Mouse (Mus musculus): Measurements from ENCODE around the gene Dap. TPM values are rescaled to one million over a fixed set of nuclear protein-coding genes. Genes with fewer than 3 reads are reported as not detected.

Dap gene
- polyA plus RNA-seq, 1 experiment from 2014 or later, result 45.0 TPM

DNA sequence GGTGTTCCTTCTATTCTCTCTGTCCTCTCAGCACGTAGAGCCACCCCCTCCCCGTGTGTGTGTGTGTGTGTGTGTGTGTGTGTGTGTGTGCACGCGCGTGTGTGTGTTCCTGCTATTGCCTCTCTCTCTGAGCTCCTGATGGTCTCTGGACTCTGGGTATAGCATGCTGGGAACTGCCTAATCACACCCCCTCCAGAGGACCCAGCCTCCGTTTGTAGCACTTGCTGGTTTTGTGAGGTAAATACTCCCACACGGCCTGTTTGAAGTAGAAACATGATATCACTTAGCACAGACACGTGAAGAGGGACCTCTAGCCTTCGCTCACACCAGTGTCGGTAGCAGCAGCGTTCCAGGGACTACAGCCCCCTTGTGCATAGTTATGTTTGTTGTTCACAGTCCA lies 14.5 kb downstream of the Dap start:
- H3K4me2 ChIP-seq, result no peak overlapping the region
- H3K9ac ChIP-seq, result no peak overlapping the region
- peaks cover 22% of the 10 kb centered on the region for H3K4me1 ChIP-seq (replicated peaks)
- H3K27me3 ChIP-seq, result no peaks in the 10 kb centered on the region
- H3K4me3 ChIP-seq (replicated peaks), result no peak overlapping the region
- H3K36me3 ChIP-seq (replicated peaks), result peaks cover 21% of the 10 kb centered on the region
- H3K9me3 ChIP-seq (replicated peaks), result no peaks in the 10 kb centered on the region
- ATAC-seq (ENCODE audit: insufficient read depth), result peak; percentile 55
- H3K27ac ChIP-seq (replicated peaks), result no peak overlapping the region
- whole genome bisulfite sequencing (ENCODE audit: insufficient replicate concordance), result 55% methylated on average over 11 of the region's 11 CpGs

DNA sequence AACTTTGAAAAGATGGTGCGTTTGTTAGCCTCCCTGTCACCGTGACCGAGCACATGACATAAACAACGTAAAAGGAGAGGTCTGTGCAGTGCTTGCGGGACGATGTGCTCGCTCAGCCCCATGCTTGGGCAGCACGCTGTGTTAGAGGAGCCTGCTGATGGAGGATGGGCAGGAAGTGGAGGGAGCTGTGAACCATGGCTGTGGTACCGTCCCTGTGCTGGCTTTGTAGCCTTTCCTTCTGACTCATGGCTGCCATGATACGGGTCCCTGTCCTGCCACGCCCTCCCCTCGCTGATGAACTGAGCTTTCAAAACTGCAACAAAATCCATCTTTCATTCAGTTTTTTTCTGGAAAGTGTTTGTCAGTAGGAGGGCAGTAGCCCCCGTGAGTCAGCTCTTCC lies 15.6 kb downstream of the Dap start:
- Histone ChIP-seq H3K27ac (replicated peaks) (no peak overlapping the region), H3K36me3 (replicated peaks) (peaks cover 20% of the 10 kb centered on the region), H3K9me3 (replicated peaks) (no peaks in the 10 kb centered on the region), H3K9ac (no peak overlapping the region), H3K4me3 (replicated peaks) (no peak overlapping the region), H3K4me1 (replicated peaks) (peaks cover 22% of the 10 kb centered on the region), H3K27me3 (no peaks in the 10 kb centered on the region), H3K4me2 (no peak overlapping the region)
- WGBS (ENCODE audit: insufficient replicate concordance), result 80% methylated on average over 13 of the region's 13 CpGs
- no peak for ATAC-seq (ENCODE audit: insufficient read depth)

DNA sequence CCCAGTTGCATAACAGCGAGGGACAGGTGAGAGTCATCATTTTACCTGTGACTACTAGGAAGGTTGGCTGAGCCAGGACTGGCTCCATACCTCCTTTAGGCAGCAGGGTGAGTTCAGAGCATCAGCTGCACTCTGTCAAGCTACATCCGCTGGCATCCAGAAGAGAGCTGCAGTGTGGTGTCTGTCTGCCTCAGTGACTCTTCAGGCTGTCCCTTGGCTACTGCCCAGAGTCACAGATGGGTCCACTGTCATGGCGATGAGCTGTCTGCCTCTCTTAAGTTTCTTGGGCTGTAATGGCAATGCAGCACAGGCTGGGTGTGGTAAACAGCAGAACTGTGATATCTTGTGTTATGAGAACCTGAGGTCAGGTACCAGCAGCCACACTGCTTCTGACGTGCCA lies 16.1 kb downstream of the Dap start:
- no peak for ATAC-seq (ENCODE audit: insufficient read depth)
- Histone ChIP-seq H3K4me3 (replicated peaks) (no peak overlapping the region), H3K4me1 (replicated peaks) (peaks cover 22% of the 10 kb centered on the region), H3K9ac (no peak overlapping the region), H3K4me2 (no peak overlapping the region), H3K27me3 (no peaks in the 10 kb centered on the region), H3K27ac (replicated peaks) (no peak overlapping the region), H3K9me3 (replicated peaks) (no peaks in the 10 kb centered on the region), H3K36me3 (replicated peaks) (peaks cover 20% of the 10 kb centered on the region)
- 68% methylated on average over 4 of the region's 4 CpGs for WGBS (ENCODE audit: insufficient replicate concordance)

DNA sequence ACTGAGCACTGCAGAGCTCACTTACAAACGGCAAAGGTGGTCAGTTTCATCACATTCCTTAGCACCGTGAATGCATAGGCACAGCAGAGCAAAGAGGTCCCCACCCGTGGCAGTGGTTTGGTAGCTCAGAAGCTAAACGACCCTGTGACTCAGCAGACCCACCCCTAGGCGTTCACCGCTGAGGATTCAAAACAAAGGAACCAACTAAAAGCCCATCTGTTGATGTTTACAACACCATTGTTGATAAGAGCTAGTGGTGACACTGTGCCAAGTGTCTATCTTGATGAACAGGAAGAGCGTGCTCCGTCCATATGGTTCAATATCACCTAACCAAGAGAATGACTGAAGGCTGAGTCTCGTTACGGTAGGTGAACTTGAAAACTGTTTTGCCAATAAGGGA lies 19.1 kb downstream of the Dap start:
- no peaks in the 10 kb centered on the region for H3K9me3 ChIP-seq (replicated peaks)
- no peak overlapping the region for H3K27ac ChIP-seq (replicated peaks)
- H3K4me3 ChIP-seq (replicated peaks), result no peak overlapping the region
- H3K4me1 ChIP-seq (replicated peaks), result peaks cover 5% of the 10 kb centered on the region; the same call in 1 of the 2 replicates
- no peaks in the 10 kb centered on the region for H3K27me3 ChIP-seq
- H3K4me2 ChIP-seq, result no peak overlapping the region
- no peak for ATAC-seq (ENCODE audit: insufficient read depth)
- WGBS (ENCODE audit: insufficient replicate concordance), result 33% methylated on average over 10 of the region's 10 CpGs
- H3K9ac ChIP-seq, result no peak overlapping the region
- peaks cover 20% of the 10 kb centered on the region for H3K36me3 ChIP-seq (replicated peaks)

GRCm38 (mm10) chr15:31244696-31245445 lies 20.8 kb downstream of the Dap start:
- WGBS (ENCODE audit: insufficient replicate concordance), result 79% methylated on average over 17 of the region's 17 CpGs
- Histone ChIP-seq H3K27me3 (no peaks in the 10 kb centered on the region), H3K27ac (replicated peaks) (no peak overlapping the region), H3K4me1 (replicated peaks) (peaks cover 5% of the 10 kb centered on the region; the same call in 1 of the 2 replicates), H3K4me2 (no peak overlapping the region), H3K36me3 (replicated peaks) (peaks cover 19% of the 10 kb centered on the region), H3K9ac (no peak overlapping the region), H3K4me3 (replicated peaks) (no peak overlapping the region), H3K9me3 (replicated peaks) (no peaks in the 10 kb centered on the region)
- no peak for ATAC-seq (ENCODE audit: insufficient read depth)

DNA sequence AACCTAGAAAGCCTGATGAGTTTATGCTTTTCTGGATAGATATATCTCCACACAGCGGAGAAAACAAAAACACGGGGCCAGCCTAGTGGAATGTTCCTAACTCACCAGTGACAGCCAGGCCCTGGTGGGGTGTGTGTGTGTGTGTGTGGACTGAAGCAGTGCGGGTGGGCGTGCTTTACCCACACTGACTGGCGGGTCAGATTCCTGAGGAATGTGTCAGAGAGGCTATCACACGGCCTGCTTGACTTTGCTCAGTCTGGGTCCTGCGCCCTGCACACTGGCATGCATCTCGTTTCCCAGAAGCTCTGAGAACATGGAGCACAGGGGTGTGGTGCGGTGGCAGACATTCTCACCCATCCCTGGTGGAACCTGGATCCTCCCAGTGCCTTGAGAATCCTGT lies 21.8 kb downstream of the Dap start:
- no peaks in the 10 kb centered on the region for H3K27me3 ChIP-seq
- ATAC-seq (ENCODE audit: insufficient read depth), result no peak
- no peak overlapping the region for H3K4me3 ChIP-seq (replicated peaks)
- no peak overlapping the region for H3K4me2 ChIP-seq
- no peaks in the 10 kb centered on the region for H3K9me3 ChIP-seq (replicated peaks)
- peaks cover 9% of the 10 kb centered on the region for H3K4me1 ChIP-seq (replicated peaks)
- no peak overlapping the region for H3K9ac ChIP-seq
- no peak overlapping the region for H3K27ac ChIP-seq (replicated peaks)
- 79% methylated on average over 9 of the region's 9 CpGs for WGBS (ENCODE audit: insufficient replicate concordance)
- H3K36me3 ChIP-seq (replicated peaks), result peaks cover 10% of the 10 kb centered on the region

GRCm38 (mm10) chr15:31247035-31247434 lies 22.9 kb downstream of the Dap start:
- Histone ChIP-seq H3K4me1 (replicated peaks) (peaks cover 19% of the 10 kb centered on the region), H3K27me3 (no peaks in the 10 kb centered on the region), H3K9ac (no peak overlapping the region), H3K9me3 (replicated peaks) (no peaks in the 10 kb centered on the region), H3K27ac (replicated peaks) (no peak overlapping the region), H3K36me3 (replicated peaks) (0 out of 2 replicates have a peak, but pooled peaks cover 2% of the 10 kb centered on the region), H3K4me2 (no peak overlapping the region), H3K4me3 (replicated peaks) (no peak overlapping the region)
- 71% methylated on average over 9 of the region's 9 CpGs for WGBS (ENCODE audit: insufficient replicate concordance)
- no peak for ATAC-seq (ENCODE audit: insufficient read depth)

GRCm38 (mm10) chr15:31248882-31249281 lies 24.8 kb downstream of the Dap start:
- WGBS (ENCODE audit: insufficient replicate concordance), result 23% methylated on average over 7 of the region's 7 CpGs
- ATAC-seq (ENCODE audit: insufficient read depth), result no peak
- Histone ChIP-seq H3K27me3 (no peaks in the 10 kb centered on the region), H3K4me3 (replicated peaks) (no peak overlapping the region), H3K27ac (replicated peaks) (no peak overlapping the region), H3K4me1 (replicated peaks) (peaks cover 30% of the 10 kb centered on the region), H3K9me3 (replicated peaks) (no peaks in the 10 kb centered on the region), H3K9ac (no peak overlapping the region), H3K4me2 (no peak overlapping the region), H3K36me3 (replicated peaks) (no peaks in the 10 kb centered on the region)

GRCm38 (mm10) chr15:31250027-31250426 lies 25.9 kb downstream of the Dap start:
- Histone ChIP-seq H3K9ac (no peak overlapping the region), H3K9me3 (replicated peaks) (no peaks in the 10 kb centered on the region), H3K4me1 (replicated peaks) (peaks cover 30% of the 10 kb centered on the region), H3K27me3 (no peaks in the 10 kb centered on the region), H3K27ac (replicated peaks) (no peak overlapping the region), H3K36me3 (replicated peaks) (no peaks in the 10 kb centered on the region), H3K4me3 (replicated peaks) (no peak overlapping the region), H3K4me2 (no peak overlapping the region)
- whole genome bisulfite sequencing (ENCODE audit: insufficient replicate concordance), result 30% methylated on average over 2 of the region's 2 CpGs
- no peak for ATAC-seq (ENCODE audit: insufficient read depth)

DNA sequence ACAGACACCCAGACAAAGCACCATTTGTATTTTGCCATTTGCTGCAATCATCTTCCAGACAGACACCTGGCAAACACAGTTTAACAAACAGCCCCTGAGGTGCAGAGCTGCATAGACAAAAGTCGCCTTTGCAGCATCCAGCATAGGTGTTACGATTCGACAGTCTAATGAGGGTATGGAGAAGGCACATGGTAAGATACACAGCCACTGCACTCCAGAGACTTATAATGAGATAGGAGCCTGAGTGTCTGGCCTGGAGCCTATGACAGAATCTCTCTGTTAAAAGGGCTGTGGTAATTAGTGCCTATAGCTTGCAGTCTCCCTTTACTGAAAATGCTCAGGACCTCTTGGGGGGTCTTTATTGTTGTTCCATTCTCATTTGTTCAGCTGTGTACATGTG lies 26.6 kb downstream of the Dap start:
- no peak for ATAC-seq (ENCODE audit: insufficient read depth)
- Histone ChIP-seq H3K27me3 (no peaks in the 10 kb centered on the region), H3K36me3 (replicated peaks) (no peaks in the 10 kb centered on the region), H3K4me2 (no peak overlapping the region), H3K27ac (replicated peaks) (no peak overlapping the region), H3K9ac (no peak overlapping the region), H3K4me1 (replicated peaks) (peaks cover 30% of the 10 kb centered on the region), H3K4me3 (replicated peaks) (no peak overlapping the region), H3K9me3 (replicated peaks) (no peaks in the 10 kb centered on the region)
- WGBS (ENCODE audit: insufficient replicate concordance), result 74% methylated on average over 3 of the region's 3 CpGs

GRCm38 (mm10) chr15:31251189-31251588 lies 27.1 kb downstream of the Dap start:
- ATAC-seq (ENCODE audit: insufficient read depth), result no peak
- Histone ChIP-seq H3K4me3 (replicated peaks) (no peak overlapping the region), H3K9ac (no peak overlapping the region), H3K4me2 (no peak overlapping the region), H3K27ac (replicated peaks) (no peak overlapping the region), H3K4me1 (replicated peaks) (peaks cover 30% of the 10 kb centered on the region), H3K9me3 (replicated peaks) (no peaks in the 10 kb centered on the region), H3K36me3 (replicated peaks) (no peaks in the 10 kb centered on the region), H3K27me3 (no peaks in the 10 kb centered on the region)
- 61% methylated on average over 6 of the region's 6 CpGs for WGBS (ENCODE audit: insufficient replicate concordance)
